Mouse (Mus musculus) spleen, adult 2 months (tissue): Measurements from ENCODE around the gene Nectin4. TPM values are rescaled to one million over a fixed set of nuclear protein-coding genes. Genes with fewer than 3 reads are reported as not detected.

ENCODE experiments used
- DNase-seq, 2 experiments: peaks; one replicate each; pipeline versions ENCODE4 v3.0.0 to v3.0.0-alpha.2; 2012 to 2021; ENCODE audit warnings: low spot score in 2 of 2, low read depth in 1 of 2
- H3K27ac ChIP-seq: fragments of 200-500 bp; 2 replicates; pipeline ENCODE4 v1.5.1; 2012; ENCODE audit warnings: low read length, inconsistent platforms; ENCODE audit not compliant: insufficient read depth
- H3K27me3 ChIP-seq: fragments of 200-500 bp; 2 replicates; pipeline ENCODE4 v1.6.1; 2012; ENCODE audit warnings: mild to moderate bottlenecking, moderate library complexity, low read length, inconsistent platforms; ENCODE audit not compliant: control insufficient read depth, insufficient read depth
- H3K36me3 ChIP-seq: fragments of 200-500 bp; 2 replicates; pipeline ENCODE4 v1.6.1; 2012; ENCODE audit warnings: mild to moderate bottlenecking, low read length, inconsistent platforms; ENCODE audit not compliant: control insufficient read depth, insufficient read depth
- H3K4me1 ChIP-seq: fragments of 200-500 bp; 2 replicates; pipeline ENCODE4 v1.6.1; 2011; ENCODE audit warnings: inconsistent platforms; ENCODE audit not compliant: control insufficient read depth, insufficient read depth, insufficient read length
- H3K4me3 ChIP-seq: fragments of 200-500 bp; 2 replicates; pipeline ENCODE4 v1.5.1; 2011; ENCODE audit warnings: mild to moderate bottlenecking, inconsistent platforms; ENCODE audit not compliant: insufficient read depth, insufficient read length; ENCODE audit errors: extremely low read depth
- CTCF ChIP-seq: fragments of 200-500 bp; IDR thresholded peaks from 2 replicates; pipeline ENCODE4 v1.5.1; 2011; ENCODE audit warnings: mild to moderate bottlenecking, inconsistent platforms; ENCODE audit not compliant: insufficient read depth, insufficient read length, insufficient replicate concordance; ENCODE audit errors: extremely low read depth
- POLR2A ChIP-seq: fragments of 200-500 bp; IDR thresholded peaks from 2 replicates; pipeline ENCODE4 v1.6.1; 2011; ENCODE audit warnings: low read depth, low read length, inconsistent platforms
- WGBS: fragments of 180-500 bp; shearing (Covaris S2); methylation state at CpG from one replicate; pipeline ENCODE4 v1.1.7; 2018; 5-methylcytosine and 5-hydroxymethylcytosine counted together
- polyA plus RNA-seq: library from polyadenylated mRNA; depleted of rRNA; stranded (reverse); fragments of >200 nt; gene quantifications from 2 replicates; pipeline ENCODE4 v1.2.3, GENCODE M21; 2012

The Nectin4 gene
- polyA plus RNA-seq, 1 experiment, result 1.4 TPM

GRCm38 (mm10) chr1:171360253-171360652 is 9.6 kb upstream of the Nectin4 start:
- 18% methylated on average over 26 of the region's 26 CpGs for WGBS
- H3K4me3 ChIP-seq, result peak overlapping the region; percentile 60
- H3K27ac ChIP-seq, result no peak overlapping the region
- no peaks in the 10 kb centered on the region for H3K36me3 ChIP-seq
- H3K4me1 ChIP-seq, result peaks cover 6% of the 10 kb centered on the region
- no peaks in the 10 kb centered on the region for H3K27me3 ChIP-seq
- TF ChIP-seq CTCF (no peak), POLR2A (no peak)
- DNase-seq, result no peak

- Histone ChIP-seq H3K36me3 (no peaks in the 10 kb centered on the region), H3K4me1 (peaks cover 6% of the 10 kb centered on the region), H3K27ac (no peak within 1 kb of the TSS), H3K4me3 (peak within 1 kb of the TSS; percentile 60), H3K27me3 (no peaks in the 10 kb centered on the region)
- 3% methylated on average over 21 of the region's 21 CpGs for WGBS
- peak; percentile 79 to 87 for DNase-seq
- TF ChIP-seq POLR2A (no peak), CTCF (no peak)
These were observed 9.2 kb upstream of the Nectin4 start, which contains the start of gene Klhdc9 for GRCm38 (mm10) chr1:171360656-171361055. Gene Klhdc9 (minus strand): TSS chr1:171360798.

DNA sequence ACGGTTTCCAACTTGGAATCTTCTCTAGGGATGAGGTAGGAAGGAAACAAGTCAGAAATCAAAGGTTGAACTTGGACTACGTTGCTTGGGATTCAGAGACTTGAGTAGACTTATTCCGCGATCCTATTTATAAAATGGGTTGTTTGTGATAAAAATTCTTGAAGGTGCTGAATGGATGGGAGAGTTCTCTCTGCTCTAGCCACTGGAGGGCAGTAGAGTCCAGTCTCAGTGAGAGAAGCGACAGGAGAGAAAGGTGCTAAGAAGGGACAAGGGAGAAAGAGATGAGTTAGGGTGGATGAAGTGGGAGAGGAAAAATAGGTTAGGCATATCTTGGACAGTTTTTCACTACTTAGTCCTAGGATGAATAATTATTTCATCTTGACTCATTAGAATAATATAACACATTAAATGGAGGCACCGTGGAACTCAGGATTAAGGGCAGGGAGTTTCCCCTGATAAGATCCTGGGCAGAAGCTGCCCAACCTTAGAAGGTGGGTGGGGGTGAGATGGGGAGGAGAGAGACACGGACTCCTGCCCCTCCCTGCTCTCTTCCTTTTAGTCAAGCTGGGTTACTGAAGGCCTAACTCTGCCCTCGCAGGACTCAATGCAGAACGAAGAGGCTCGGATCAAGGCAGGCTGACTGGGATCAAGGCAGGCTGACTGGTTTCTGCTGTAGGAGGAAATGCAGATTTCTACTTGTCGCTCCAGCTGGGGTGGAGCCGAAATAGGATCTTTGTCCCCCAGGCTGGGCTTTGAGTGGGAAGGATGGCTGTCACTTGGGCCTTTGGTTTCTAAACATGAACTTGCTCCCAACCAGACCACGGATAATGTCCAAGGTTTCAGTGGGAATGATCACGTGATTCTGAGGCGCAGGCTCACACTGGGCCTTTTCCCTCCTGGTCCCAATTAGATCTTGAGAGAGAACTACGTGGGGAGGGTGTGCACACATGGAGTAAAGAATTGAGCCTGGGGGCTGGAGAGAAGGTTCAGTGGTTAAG is 8.5 kb upstream of the Nectin4 start:
- 50% methylated on average over 16 of the region's 16 CpGs for WGBS
- no peak overlapping the region for H3K27ac ChIP-seq
- H3K36me3 ChIP-seq, result no peaks in the 10 kb centered on the region
- no peaks in the 10 kb centered on the region for H3K27me3 ChIP-seq
- H3K4me1 ChIP-seq, result peaks cover 6% of the 10 kb centered on the region
- TF ChIP-seq POLR2A, result no peak
- peak; percentile 78; the same call in 1 of the 2 replicates for TF ChIP-seq CTCF
- DNase-seq, result peak; percentile 70 to 75
- peak overlapping the region; percentile 60 for H3K4me3 ChIP-seq

- H3K27ac ChIP-seq, result no peak overlapping the region
- no peaks in the 10 kb centered on the region for H3K4me1 ChIP-seq
- TF ChIP-seq CTCF (no peak), POLR2A (no peak)
- no peaks in the 10 kb centered on the region for H3K27me3 ChIP-seq
- H3K4me3 ChIP-seq, result no peak overlapping the region
- DNase-seq, result no peak
- no peaks in the 10 kb centered on the region for H3K36me3 ChIP-seq
- 71% methylated on average over 7 of the region's 7 CpGs for WGBS
These were observed 4.0 kb upstream of the Nectin4 start for GRCm38 (mm10) chr1:171365934-171366333.

- Histone ChIP-seq H3K36me3 (no peaks in the 10 kb centered on the region), H3K27ac (no peak overlapping the region), H3K27me3 (no peaks in the 10 kb centered on the region), H3K4me1 (no peaks in the 10 kb centered on the region), H3K4me3 (no peak overlapping the region)
- TF ChIP-seq POLR2A (no peak), CTCF (no peak)
- 86% methylated on average over 3 of the region's 3 CpGs for WGBS
- DNase-seq, result no peak
These were observed 3.0 kb downstream of the Nectin4 start for GRCm38 (mm10) chr1:171372880-171373279.

GRCm38 (mm10) chr1:171373946-171374345 is 4.0 kb downstream of the Nectin4 start:
- no peak overlapping the region for H3K4me3 ChIP-seq
- TF ChIP-seq POLR2A (no peak), CTCF (no peak)

More at GRCm38 (mm10) chr1:171373946-171374345, 4.0 kb downstream of the Nectin4 start:
- Histone ChIP-seq H3K27ac (no peak overlapping the region), H3K4me1 (no peaks in the 10 kb centered on the region), H3K27me3 (no peaks in the 10 kb centered on the region), H3K36me3 (no peaks in the 10 kb centered on the region)
- WGBS, result 31% methylated on average over 4 of the region's 4 CpGs
- DNase-seq, result no peak
